Mouse (Mus musculus): ENCODE results near the gene Sema5a.

- TF ChIP-seq GATA1 (IDR thresholded peaks at IDR 0.05; ENCODE audit: low read length) (no peak), TAL1 (IDR thresholded peaks at IDR 0.05; ENCODE audit: low read length) (no peak)
These were observed 43.9 kb downstream of the Sema5a start for GRCm38 (mm10) chr15:32288480-32288879.
